Mouse (Mus musculus): Measurements from ENCODE around the gene Unc5cl. TPM values are rescaled to one million over a fixed set of nuclear protein-coding genes. Genes with fewer than 3 reads are reported as not detected.

The Unc5cl gene
- polyA plus RNA-seq (2012; rRNA removed) = 3.9 and 4.6 TPM in 2 replicates

GRCm38 (mm10) chr17:48454688-48455087 lies at the start of gene Unc5cl:
Unc5cl (plus strand) TSS chr17:48454901.

GRCm38 (mm10) chr17:48409380-48410298 lies 45.1 kb upstream of the Unc5cl start, which contains the start of the genes Nfya and Oard1:
Nfya (minus strand) TSS chr17:48409906.
Oard1 (plus strand) TSS chr17:48410014.

GRCm38 (mm10) chr17:48432158-48432980 lies 22.3 kb upstream of the Unc5cl start, which contains the start of gene Apobec2:
Apobec2 (minus strand) TSS chr17:48432930.

GRCm38 (mm10) chr17:48451353-48451675 lies 3.4 kb upstream of the Unc5cl start, which contains the start of gene Tspo2:
Tspo2 (minus strand) TSS chr17:48451522.

Other genes starting within 250 kb of the Unc5cl start
- 0.40 and 0.50 TPM in 2 replicates for gene Trem1, start 222.1 kb upstream of the Unc5cl start, polyA plus RNA-seq (2012; rRNA removed)
- 1.5 and 2.4 TPM in 2 replicates for gene Trem3, start 207.1 kb upstream of the Unc5cl start, polyA plus RNA-seq (2012; rRNA removed)
- 3.8 and 5.1 TPM in 2 replicates for gene Treml4, start 190.6 kb upstream of the Unc5cl start, polyA plus RNA-seq (2012; rRNA removed)
- 10.0 and 11.8 TPM in 2 replicates for gene Treml2, start 155.4 kb upstream of the Unc5cl start, polyA plus RNA-seq (2012; rRNA removed)
- gene B430306N03Rik, start 138.8 kb upstream of the Unc5cl start, polyA plus RNA-seq (2012; rRNA removed) = 1.7 and 2.1 TPM in 2 replicates
- gene Trem2, start 108.5 kb upstream of the Unc5cl start, polyA plus RNA-seq (2012; rRNA removed) = 2.4 and 3.3 TPM in 2 replicates
- 16.0 and 16.5 TPM in 2 replicates for gene Treml1, start 95.0 kb upstream of the Unc5cl start, polyA plus RNA-seq (2012; rRNA removed)
- 29.1 and 32.4 TPM in 2 replicates for gene Nfya, start 45.0 kb upstream of the Unc5cl start, polyA plus RNA-seq (2012; rRNA removed)
- 30.8 and 34.0 TPM in 2 replicates for gene Oard1, start 44.9 kb upstream of the Unc5cl start, polyA plus RNA-seq (2012; rRNA removed)
- gene Apobec2, start 22.0 kb upstream of the Unc5cl start, polyA plus RNA-seq (2012; rRNA removed) = 0.22 and 1.00 TPM in 2 replicates
- gene Tspo2, start 3.4 kb upstream of the Unc5cl start, polyA plus RNA-seq (2012; rRNA removed) = 159 and 194 TPM in 2 replicates

Data from liver, embryonic 14 days (tissue).